Comparison of ENCODE assay signal across 16 mouse cellular contexts in the genomic region with DNA sequence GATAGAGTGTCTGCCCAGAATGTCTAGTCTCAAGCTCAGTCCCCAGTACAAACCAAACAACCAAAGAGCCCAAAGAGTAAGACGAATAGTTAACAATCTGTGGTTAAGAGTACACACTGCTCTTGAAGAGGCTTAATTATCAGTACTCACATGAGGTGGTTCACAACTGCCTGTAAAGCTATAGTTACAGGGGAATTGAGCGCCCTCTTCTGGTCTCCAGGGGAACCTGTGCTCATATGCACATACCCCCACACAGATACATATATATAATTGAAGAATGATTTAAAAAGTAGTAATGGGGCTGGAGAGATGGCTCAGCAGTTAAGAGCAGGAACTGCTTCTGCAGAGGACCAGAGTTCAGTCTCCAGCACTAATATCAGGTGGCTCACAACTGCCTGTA.
DNase-seq lines count a peak whose midpoint lies in the region; ATAC-seq and TF ChIP-seq lines count a peak whose summit lies in the region.
"Had no signal": no experiment of that assay in that cellular context is flagged by ENCODE, and none has a peak within 500 bp of the region (broad histone marks: within the 10 kb centered on the region; RNA-seq: fewer than 3 reads in every experiment).

No protein-coding gene starts in this region.

- TF ChIP-seq CTCF in forebrain, postnatal 0 days (IDR thresholded peaks at IDR 0.05; ENCODE audit: low read depth), result peak; percentile 29
- TF ChIP-seq CTCF in liver, embryonic 14.5 days (IDR thresholded peaks at IDR 0.05; ENCODE audit: low read depth), result peak; percentile 18; the same call in 1 of the 2 replicates
- TF ChIP-seq CTCF in E14TG2a.4 (conservative IDR thresholded peaks at IDR 0.05; ENCODE audit: low read length), result peak; percentile 89

- WGBS in forebrain, postnatal 0 days, result 87% methylated on average over 2 of the region's 2 CpGs
- 84% methylated on average over 2 of the region's 2 CpGs for WGBS in forebrain, embryonic 15.5 days
- 37% methylated on average over 2 of the region's 2 CpGs for WGBS in liver, embryonic 14.5 days (ENCODE audit: insufficient replicate concordance)
- WGBS in liver, embryonic 12.5 days (ENCODE audit: insufficient replicate concordance), result 67% methylated on average over 2 of the region's 2 CpGs

- no peak overlapping the region for H3K27ac ChIP-seq in forebrain, postnatal 0 days (ENCODE audit: low read depth, low read length)
- no peak overlapping the region for H3K27ac ChIP-seq in forebrain, embryonic 15.5 days (replicated peaks)
- no peak overlapping the region for H3K27ac ChIP-seq in liver, embryonic 14.5 days
- no peak overlapping the region for H3K27ac ChIP-seq in liver, embryonic 12.5 days
- H3K27ac ChIP-seq: hindbrain, embryonic 10.5 days; limb, embryonic 10.5 days; liver, embryonic 13.5 days; neural tube, embryonic 13.5 days had no signal

- no peak for DNase-seq in forebrain, postnatal 0 days
- DNase-seq in liver, embryonic 14.5 days (ENCODE audit: low read depth in 3 of 3, low spot score in 3 of 3), result no peak
- DNase-seq in c-Kit-positive CD71-positive TER-119-negative erythroid progenitor cells, embryonic 14.5 days (ENCODE audit: low read depth), result peak; percentile 3
- DNase-seq in testis, postnatal 10 days (ENCODE audit: low spot score), result no peak
- DNase-seq: cerebellum, postnatal 25 days; kidney, adult 9 months; liver, embryonic 13.5 days; retina, postnatal 1 day; thymus, adult 18-20 months had no signal

- H3K4me2 ChIP-seq in forebrain, postnatal 0 days (ENCODE audit: low read depth), result no peak overlapping the region
- no peak overlapping the region for H3K4me2 ChIP-seq in forebrain, embryonic 15.5 days (replicated peaks)
- H3K4me2 ChIP-seq in liver, embryonic 14.5 days (ENCODE audit: low read depth), result no peak overlapping the region
- H3K4me2 ChIP-seq in liver, embryonic 12.5 days, result no peak overlapping the region
- H3K4me2 ChIP-seq: liver, embryonic 13.5 days; neural tube, embryonic 13.5 days had no signal

- H3K36me3 ChIP-seq in forebrain, postnatal 0 days (ENCODE audit: insufficient read depth), result no peaks in the 10 kb centered on the region
- H3K36me3 ChIP-seq in forebrain, embryonic 15.5 days, result no peaks in the 10 kb centered on the region
- no peaks in the 10 kb centered on the region for H3K36me3 ChIP-seq in liver, embryonic 14.5 days (replicated peaks; ENCODE audit: control insufficient read depth, insufficient read depth, low read depth)
- H3K36me3 ChIP-seq in liver, embryonic 12.5 days, result no peaks in the 10 kb centered on the region
- no peaks in the 10 kb centered on the region for H3K36me3 ChIP-seq in E14TG2a.4 (ENCODE audit: insufficient read depth, low read length)
- H3K36me3 ChIP-seq: hindbrain, embryonic 10.5 days; limb, embryonic 10.5 days; liver, embryonic 13.5 days; neural tube, embryonic 13.5 days had no signal

- 0 out of 2 replicates have a peak, but pooled peaks cover 6% of the 10 kb centered on the region for H3K4me1 ChIP-seq in forebrain, postnatal 0 days (ENCODE audit: insufficient read depth)
- H3K4me1 ChIP-seq in forebrain, embryonic 15.5 days, result peaks cover 13% of the 10 kb centered on the region
- H3K4me1 ChIP-seq in liver, embryonic 14.5 days (replicated peaks; ENCODE audit: control insufficient read depth in 2 of 2, insufficient read depth in 2 of 2, low read length in 1 of 2), result no peaks in the 10 kb centered on the region; a peak in 1 of 4 replicates
- no peaks in the 10 kb centered on the region for H3K4me1 ChIP-seq in liver, embryonic 12.5 days
- peaks cover 17% of the 10 kb centered on the region for H3K4me1 ChIP-seq in E14TG2a.4 (replicated peaks; ENCODE audit: low read depth, low read length)

- no peak overlapping the region for H3K4me3 ChIP-seq in forebrain, postnatal 0 days (ENCODE audit: low read depth, low read length)
- H3K4me3 ChIP-seq in forebrain, embryonic 15.5 days, result no peak overlapping the region
- H3K4me3 ChIP-seq in liver, embryonic 14.5 days (ENCODE audit: insufficient read depth in 1 of 2, low read depth in 2 of 2, low read length in 2 of 2), result no peak overlapping the region
- H3K4me3 ChIP-seq in liver, embryonic 12.5 days, result no peak overlapping the region
- no peak overlapping the region for H3K4me3 ChIP-seq in E14TG2a.4 (replicated peaks; ENCODE audit: low read length)
- H3K4me3 ChIP-seq: hindbrain, embryonic 10.5 days; limb, embryonic 10.5 days; liver, embryonic 13.5 days; neural tube, embryonic 13.5 days had no signal

- ATAC-seq in forebrain, postnatal 0 days, result no peak
- ATAC-seq in forebrain, embryonic 15.5 days (replicated peaks), result no peak
- ATAC-seq in liver, embryonic 14.5 days (ENCODE audit: insufficient read depth), result no peak
- ATAC-seq in liver, embryonic 12.5 days, result no peak
- ATAC-seq: forebrain, embryonic 14.5 days had no signal

- H3K9ac ChIP-seq in forebrain, postnatal 0 days, result no peak overlapping the region
- H3K9ac ChIP-seq in forebrain, embryonic 15.5 days (replicated peaks), result no peak overlapping the region
- H3K9ac ChIP-seq in liver, embryonic 14.5 days (replicated peaks), result no peak overlapping the region
- no peak overlapping the region for H3K9ac ChIP-seq in liver, embryonic 12.5 days
- H3K9ac ChIP-seq: liver, embryonic 13.5 days; neural tube, embryonic 13.5 days had no signal

- H3K9me3 ChIP-seq in forebrain, postnatal 0 days (ENCODE audit: low read length), result no peaks in the 10 kb centered on the region
- H3K9me3 ChIP-seq in forebrain, embryonic 15.5 days, result no peaks in the 10 kb centered on the region
- no peaks in the 10 kb centered on the region for H3K9me3 ChIP-seq in liver, embryonic 14.5 days (ENCODE audit: control insufficient read depth, low read length)
- H3K9me3 ChIP-seq in liver, embryonic 12.5 days (replicated peaks), result no peaks in the 10 kb centered on the region
- H3K9me3 ChIP-seq in E14TG2a.4 (ENCODE audit: low read length), result peaks cover 7% of the 10 kb centered on the region; the same call in 1 of the 2 replicates
- H3K9me3 ChIP-seq: hindbrain, embryonic 10.5 days; limb, embryonic 10.5 days; liver, embryonic 13.5 days; neural tube, embryonic 13.5 days had no signal

- TF ChIP-seq EP300 in liver, embryonic 14.5 days (IDR thresholded peaks at IDR 0.05; ENCODE audit: low read depth), result no peak

- H3K27me3 ChIP-seq in forebrain, postnatal 0 days (ENCODE audit: insufficient read depth, low read length), result no peaks in the 10 kb centered on the region
- H3K27me3 ChIP-seq in forebrain, embryonic 15.5 days, result no peaks in the 10 kb centered on the region
- H3K27me3 ChIP-seq in liver, embryonic 14.5 days (ENCODE audit: control insufficient read depth, insufficient read depth, low read length), result no peaks in the 10 kb centered on the region
- no peaks in the 10 kb centered on the region for H3K27me3 ChIP-seq in liver, embryonic 12.5 days (replicated peaks)
- H3K27me3 ChIP-seq in E14TG2a.4 (ENCODE audit: insufficient read depth, low read length), result no peaks in the 10 kb centered on the region
- H3K27me3 ChIP-seq: liver, embryonic 13.5 days; neural tube, embryonic 13.5 days had no signal

Comparison
In these comparisons a context has a peak if more than half of its experiments do, and no peak if none do; other contexts are left out.
1. CTCF ChIP-seq: peak in every context shown above with its lines; median percentile 89 in E14TG2a.4; 29 in forebrain, postnatal 0 days; 18 in liver, embryonic 14.5 days.